Mouse (Mus musculus) adrenal gland, postnatal 10 days (tissue): ENCODE results near the gene Taf7l. TPM values are rescaled to one million over a fixed set of nuclear protein-coding genes. Genes with fewer than 3 reads are reported as not detected.

ENCODE experiments used
- DNase-seq: peaks from one replicate; pipeline ENCODE4 v3.0.0; 2021; ENCODE audit warnings: mixed read lengths
- long read RNA-seq, 2 experiments: library from polyadenylated mRNA; stranded (forward); transcript quantifications; one replicate each; pipeline ENCODE4 v2.0.0; 2021
- total RNA-seq, 2 experiments: library from RNA; stranded (reverse); gene quantifications; 2 replicates each; pipeline ENCODE4 v1.2.3; 2021

The Taf7l gene
- not detected for total RNA-seq
- long read RNA-seq, experiment 1, result 0 reads
- long read RNA-seq, experiment 2, result 0 reads

DNA sequence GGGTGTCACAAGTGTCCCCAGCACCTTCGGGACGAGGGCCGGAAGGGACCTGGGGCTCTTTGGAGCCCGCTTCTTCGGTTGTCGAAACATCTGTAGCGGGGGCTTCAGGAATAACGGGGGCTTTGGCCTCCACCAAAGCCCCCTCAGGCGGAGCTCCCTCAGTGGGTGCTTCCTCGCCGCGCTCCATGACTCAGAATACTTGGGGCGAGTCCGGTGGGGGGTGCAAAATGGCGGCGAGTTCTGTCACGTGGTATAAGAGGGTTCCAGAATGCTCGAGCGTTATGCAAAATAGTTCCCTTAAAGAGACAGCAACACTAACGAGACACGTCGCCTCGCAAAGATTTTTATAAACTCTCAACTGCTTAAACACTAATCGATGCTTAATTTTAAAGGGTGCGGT lies at the start of gene Taf7l:
Taf7l (minus strand) TSS at position 201 of the 400 bp plus-strand sequence.
- no peak for DNase-seq

DNA sequence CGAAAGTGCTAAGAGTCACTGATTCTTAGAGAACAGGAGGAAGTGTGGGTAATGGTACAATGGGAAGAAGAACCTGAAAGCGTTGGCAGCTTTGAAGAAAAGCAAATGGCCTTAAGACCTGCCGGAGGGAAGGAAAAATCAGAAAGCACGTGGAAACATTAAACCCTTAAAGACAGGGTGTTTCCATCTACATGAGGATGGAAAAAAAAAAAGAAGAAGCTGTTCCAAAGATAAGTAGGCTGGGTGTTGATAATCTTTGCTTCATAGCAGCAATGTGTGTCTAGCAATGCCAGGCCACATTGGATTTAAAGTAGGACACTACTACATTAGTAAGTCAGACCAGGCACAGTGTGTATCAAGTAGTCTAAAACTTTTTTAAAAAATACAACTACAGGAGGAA lies 49.0 kb upstream of the Taf7l start:
- no peak for DNase-seq

DNA sequence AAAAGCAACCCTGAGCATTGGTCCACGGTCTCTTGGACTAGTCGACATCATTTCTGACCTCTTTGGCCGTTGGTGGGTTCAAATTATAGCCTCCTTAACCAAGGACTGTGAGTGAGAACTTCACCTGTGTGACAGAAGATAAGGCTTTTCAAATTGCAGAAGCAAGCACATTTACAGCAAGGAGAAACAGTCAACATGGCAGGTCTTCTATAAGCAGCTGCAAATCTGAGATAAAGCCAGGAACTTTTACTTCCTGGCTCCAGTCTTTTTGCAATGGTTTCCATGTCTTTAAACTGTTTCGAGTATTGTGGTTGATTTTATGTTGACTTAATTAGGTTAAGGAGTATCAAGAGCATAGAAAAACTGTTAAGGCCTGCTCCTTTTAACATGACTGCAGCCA lies 47.5 kb upstream of the Taf7l start:
- no peak for DNase-seq

DNA sequence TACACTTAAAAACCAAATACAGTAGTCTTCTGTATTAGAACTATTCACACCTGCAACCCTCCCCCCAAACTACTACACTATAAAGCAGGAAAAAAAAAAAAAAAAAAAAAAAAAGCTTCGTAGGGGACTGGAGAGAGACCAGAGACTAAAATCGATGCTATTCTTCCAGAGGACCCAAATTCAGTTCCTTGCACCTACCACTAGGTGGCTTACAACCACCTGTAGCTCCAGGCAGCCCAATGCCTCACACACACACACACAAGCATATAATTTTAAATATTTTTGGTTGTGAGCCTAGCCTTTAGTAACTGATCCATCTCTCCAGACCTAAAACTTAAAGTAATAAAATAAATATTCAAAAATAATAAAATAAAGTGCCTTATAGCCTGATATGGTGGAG lies 33.2 kb upstream of the Taf7l start:
- DNase-seq, result no peak

DNA sequence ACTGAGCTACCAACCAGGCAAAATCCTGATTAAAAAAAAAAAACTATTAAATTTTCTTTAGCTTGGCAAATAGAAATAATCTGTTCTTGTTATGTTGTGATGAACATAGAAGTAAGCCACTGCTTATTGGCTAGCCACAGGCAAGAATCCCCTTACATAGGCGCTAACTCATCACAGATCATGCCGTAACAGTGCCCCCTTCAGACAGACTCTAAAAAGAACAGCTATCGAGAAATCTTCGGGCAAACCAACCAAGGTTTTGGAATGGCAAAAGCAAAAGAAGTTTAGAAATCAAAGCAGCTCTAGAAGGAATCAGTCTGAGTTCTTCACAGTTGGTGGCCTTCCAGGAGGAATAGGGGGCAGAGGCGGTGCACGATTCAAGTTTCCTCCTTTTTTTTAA lies 31.7 kb upstream of the Taf7l start:
- DNase-seq, result no peak

DNA sequence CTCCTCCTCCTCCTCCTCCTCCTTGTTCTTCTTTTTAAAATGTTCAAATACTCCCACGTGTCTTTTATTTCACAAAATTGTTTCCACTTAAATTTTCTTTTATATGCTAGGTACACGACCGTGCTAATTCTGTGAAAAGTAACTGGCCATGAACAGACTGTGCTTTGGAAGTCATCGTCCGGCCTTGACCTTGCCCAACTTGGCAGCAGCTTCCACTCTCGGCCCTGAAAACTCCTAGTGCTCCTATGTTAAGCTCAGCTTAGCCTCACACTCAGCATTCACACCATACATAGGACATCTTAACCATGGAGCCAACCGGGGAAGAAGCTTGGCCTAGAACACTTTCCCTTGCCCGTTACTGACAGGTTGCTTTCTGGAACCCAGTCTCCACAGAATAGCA lies 24.4 kb upstream of the Taf7l start:
- DNase-seq, result peak; percentile 58

DNA sequence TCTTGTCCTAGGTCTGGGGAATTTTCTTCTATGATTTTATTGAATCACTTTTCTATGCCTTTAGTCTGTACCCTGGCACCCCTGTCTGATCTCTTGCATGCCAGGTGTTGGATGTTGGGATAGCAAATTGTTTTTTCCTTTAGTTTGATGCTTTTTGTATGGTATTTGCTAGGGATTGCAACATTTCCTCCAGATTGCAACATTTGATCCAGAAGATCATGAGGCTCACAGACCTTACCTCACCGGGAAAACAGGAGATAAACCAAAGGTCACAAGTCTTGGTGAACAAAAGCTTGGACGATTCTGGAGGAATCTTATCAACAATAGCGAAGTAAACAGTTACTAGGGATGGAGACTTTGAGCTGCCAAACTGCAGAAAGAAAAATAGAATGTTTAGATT lies 5.4 kb upstream of the Taf7l start:
- DNase-seq, result no peak

DNA sequence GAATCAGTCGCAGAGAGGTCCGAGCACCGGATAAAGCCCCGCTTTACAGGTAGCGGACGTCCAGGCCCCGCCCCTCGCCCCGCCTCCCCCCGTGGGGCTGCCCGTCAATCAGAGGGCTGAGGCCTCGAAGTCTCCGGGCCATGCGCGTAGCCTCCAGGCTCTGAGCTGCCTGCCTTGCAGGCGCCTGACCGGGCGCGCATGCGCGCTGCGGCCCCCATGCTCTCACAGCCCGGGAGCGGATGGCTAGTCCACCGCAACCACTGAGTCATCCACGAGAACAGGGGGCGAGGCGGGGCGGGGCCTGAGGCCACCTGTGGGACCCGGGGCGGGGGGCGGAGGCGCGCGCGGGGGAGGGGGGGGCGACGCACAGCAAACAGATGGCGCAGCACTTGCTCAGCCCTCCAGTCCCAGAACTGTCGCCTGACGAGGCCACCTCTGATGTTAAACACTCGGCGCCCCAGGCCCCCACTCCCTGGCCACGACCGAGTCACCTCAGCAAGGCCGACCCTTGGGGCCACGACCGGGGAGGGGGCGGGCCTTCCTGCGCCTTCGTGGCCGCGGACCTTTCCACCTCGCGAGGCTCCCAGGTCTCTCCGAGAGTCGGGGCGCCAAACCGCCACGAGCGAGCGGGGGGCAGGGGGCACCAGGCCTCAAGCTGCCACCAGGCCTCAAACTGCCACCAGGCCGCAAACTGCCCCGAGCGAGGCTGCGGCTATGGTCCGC lies 1.1 kb downstream of the Taf7l start:
- DNase-seq, result no peak

DNA sequence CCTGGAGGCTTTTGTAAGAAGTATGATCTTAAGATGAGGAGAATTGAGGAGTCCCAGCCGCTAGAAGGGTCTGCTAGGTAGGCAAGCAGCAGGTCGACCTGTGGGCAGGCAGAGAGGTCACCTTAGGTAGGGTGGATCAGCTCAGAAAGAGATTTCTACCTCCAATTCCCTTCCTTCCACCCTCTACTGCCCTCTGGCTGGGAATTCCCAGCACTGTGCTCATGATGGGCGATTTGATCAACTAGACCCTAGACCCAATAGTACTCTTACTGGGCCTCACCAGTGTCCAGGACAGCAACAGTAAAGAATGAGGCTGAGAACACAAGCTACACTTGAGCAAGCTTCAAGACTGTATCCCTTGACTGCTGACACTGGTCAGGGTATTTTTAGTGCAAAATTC lies 49.0 kb downstream of the Taf7l start:
- no peak for DNase-seq

DNA sequence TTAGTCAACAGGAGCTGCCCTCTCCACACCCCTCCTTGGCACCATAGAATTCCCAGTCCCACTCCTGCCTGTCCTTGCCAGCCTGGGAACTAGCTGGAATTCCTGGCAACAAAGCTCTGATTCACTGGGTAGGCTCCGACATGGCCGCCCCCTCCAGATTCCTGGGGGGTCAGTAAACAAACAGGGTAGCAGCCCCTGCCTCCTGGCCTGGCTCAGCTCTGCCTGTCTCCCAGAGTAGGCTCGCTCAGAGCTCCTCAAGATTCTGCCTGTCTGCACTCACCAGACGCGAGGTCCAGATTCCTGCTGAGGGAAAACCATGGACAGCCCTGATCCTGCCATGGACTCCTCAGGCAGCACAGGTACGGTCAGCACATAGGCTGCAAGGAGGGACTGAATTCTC lies 49.5 kb downstream of the Taf7l start:
- DNase-seq, result no peak

DNA sequence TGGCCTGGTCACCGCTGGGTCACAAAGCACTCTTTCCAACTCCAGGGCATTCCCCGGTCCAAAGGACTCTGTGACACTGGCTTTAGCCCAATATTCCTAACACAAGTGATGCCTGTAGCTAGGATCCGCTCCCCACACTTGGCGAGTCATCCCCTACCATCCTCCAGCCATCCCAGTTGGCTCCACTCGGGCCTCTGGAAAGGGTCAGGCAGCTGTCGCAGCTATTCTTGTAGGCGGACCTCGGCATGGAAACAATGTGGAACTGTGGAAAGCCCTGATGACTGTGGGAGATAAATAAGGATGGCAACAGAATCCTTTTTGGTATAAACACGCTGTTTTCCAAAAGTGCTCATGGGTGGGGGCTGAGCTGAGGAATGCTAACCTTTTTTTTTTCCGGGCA lies 50.5 kb downstream of the Taf7l start:
- DNase-seq, result no peak

DNA sequence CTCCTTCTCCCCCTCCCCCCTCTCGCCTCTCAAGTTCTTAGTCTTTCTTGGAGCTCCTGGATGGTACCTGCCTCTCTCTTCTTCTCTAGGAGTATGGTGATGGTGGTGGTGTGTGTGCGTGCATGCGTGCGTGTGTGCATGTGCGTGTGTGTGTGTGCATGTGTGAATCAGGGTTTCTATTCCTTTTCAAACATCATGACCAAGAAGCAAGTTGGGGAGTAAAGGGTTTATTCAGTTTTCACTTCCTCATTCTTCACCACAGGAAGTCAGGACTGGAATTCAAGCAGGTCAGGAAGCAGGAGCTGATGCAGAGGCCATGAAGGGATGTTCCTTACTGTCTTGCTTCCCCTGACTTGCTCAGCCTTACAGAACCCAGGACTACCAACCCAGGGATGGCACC lies 52.0 kb downstream of the Taf7l start:
- no peak for DNase-seq

DNA sequence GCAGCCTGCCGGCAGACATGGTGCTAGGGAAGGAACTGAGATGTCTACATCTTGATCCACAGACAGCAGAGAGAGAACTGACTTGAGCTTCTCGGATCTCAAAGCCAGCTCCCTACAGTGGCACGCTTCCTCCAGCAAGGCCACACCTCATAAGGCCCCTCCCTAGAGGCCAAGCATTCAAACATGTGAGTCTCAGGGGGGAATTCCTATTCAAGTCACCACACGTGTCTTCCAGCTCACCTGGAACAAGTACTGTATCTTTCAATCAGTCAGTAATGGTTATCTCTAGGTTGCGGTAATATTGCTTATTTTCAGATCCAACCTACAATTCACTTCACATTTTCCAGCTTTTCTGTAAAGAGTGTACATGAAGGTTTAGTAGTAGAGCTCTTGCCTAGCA lies 56.2 kb downstream of the Taf7l start:
- no peak for DNase-seq

DNA sequence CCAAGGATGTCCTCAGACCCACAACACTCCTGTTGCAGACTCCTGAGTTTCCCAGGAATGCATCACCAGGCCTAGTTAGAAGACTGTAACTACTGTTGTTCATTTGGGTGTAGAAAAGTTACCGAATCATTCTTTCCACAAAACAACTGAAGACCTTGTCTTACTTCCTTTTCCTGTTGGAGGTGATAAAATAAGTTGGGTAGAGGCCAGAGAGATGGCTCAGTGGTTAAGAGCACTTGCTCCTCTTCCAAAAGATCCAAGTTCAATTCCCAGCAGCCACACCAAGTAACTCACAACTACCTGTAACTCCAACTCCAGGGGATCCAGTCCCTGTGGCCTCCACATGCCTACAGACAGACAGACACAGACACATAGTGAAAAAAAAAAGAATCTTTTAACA lies 64.2 kb downstream of the Taf7l start:
- DNase-seq, result no peak

Other genes with a start within 250 kb of the Taf7l start
- 10 to 100 TPM; 31.2 to 35.7 TPM for gene Trmt2b, start 199.5 kb downstream of the Taf7l start, total RNA-seq
- gene Tmem35a, start 181.3 kb downstream of the Taf7l start, total RNA-seq, result 100 to 1,000 TPM in 1 of 2 experiments, 10 to 100 TPM in 1; 71.2 to 120 TPM
- 1 to 10 TPM; 4.8 to 8.3 TPM for gene Cenpi, start 168.4 kb downstream of the Taf7l start, total RNA-seq
- gene Drp2, start 71.9 kb downstream of the Taf7l start, total RNA-seq, result 1 to 10 TPM in 1 of 2 experiments, under 1 TPM in 1; 0.51 to 1.3 TPM
- gene Timm8a1, start 65.4 kb upstream of the Taf7l start, total RNA-seq, result 10 to 100 TPM; 52.9 to 58.0 TPM
- 1 to 10 TPM; 2.5 to 3.3 TPM for gene Btk, start 107.1 kb upstream of the Taf7l start, total RNA-seq
- gene Rpl36a, start 109.2 kb upstream of the Taf7l start, total RNA-seq, result 100 to 1,000 TPM; 336 to 341 TPM
- gene Gla, start 124.6 kb upstream of the Taf7l start, total RNA-seq, result 1 to 10 TPM; 5.4 to 5.8 TPM
- 10 to 100 TPM; 83.6 to 83.9 TPM for gene Hnrnph2, start 124.7 kb upstream of the Taf7l start, total RNA-seq
- gene Armcx4, start 210.0 kb upstream of the Taf7l start, total RNA-seq, result 10 to 100 TPM; 12.8 to 17.2 TPM
- gene Armcx1, start 241.5 kb upstream of the Taf7l start, total RNA-seq, result 10 to 100 TPM; 18.5 to 23.0 TPM